Mouse (Mus musculus): ENCODE measurements around the gene Mpp5.

GRCm38 (mm10) chr12:78862254-78862730, 113.6 kb downstream of the Mpp5 start:
- TF ChIP-seq E2F4 (IDR thresholded peaks at IDR 0.05; ENCODE audit: insufficient read depth) (peak; percentile 12), POLR2A (IDR thresholded peaks at IDR 0.05; ENCODE audit: insufficient read length, low read depth) (no peak), TCF3 (IDR thresholded peaks at IDR 0.05; ENCODE audit: insufficient read length, low read depth) (no peak), MYOG (IDR thresholded peaks at IDR 0.05; ENCODE audit: control insufficient read depth in 1 of 3, insufficient read depth in 1 of 3, insufficient read length in 2 of 3, low read depth in 2 of 3) (no peak), TCF12 (IDR thresholded peaks at IDR 0.05; ENCODE audit: insufficient read depth, poor library complexity, severe bottlenecking) (no peak), USF1 (IDR thresholded peaks at IDR 0.05; ENCODE audit: low read depth) (no peak)

Measured in myocyte (in vitro differentiated cells).